Mouse (Mus musculus): Measurements from ENCODE around the gene Plekhj1. TPM values are rescaled to one million over a fixed set of nuclear protein-coding genes. Genes with fewer than 3 reads are reported as not detected.

Plekhj1 gene
- total RNA-seq, 2 experiments from 2014 or later = 32.6 to 32.9 TPM

DNA sequence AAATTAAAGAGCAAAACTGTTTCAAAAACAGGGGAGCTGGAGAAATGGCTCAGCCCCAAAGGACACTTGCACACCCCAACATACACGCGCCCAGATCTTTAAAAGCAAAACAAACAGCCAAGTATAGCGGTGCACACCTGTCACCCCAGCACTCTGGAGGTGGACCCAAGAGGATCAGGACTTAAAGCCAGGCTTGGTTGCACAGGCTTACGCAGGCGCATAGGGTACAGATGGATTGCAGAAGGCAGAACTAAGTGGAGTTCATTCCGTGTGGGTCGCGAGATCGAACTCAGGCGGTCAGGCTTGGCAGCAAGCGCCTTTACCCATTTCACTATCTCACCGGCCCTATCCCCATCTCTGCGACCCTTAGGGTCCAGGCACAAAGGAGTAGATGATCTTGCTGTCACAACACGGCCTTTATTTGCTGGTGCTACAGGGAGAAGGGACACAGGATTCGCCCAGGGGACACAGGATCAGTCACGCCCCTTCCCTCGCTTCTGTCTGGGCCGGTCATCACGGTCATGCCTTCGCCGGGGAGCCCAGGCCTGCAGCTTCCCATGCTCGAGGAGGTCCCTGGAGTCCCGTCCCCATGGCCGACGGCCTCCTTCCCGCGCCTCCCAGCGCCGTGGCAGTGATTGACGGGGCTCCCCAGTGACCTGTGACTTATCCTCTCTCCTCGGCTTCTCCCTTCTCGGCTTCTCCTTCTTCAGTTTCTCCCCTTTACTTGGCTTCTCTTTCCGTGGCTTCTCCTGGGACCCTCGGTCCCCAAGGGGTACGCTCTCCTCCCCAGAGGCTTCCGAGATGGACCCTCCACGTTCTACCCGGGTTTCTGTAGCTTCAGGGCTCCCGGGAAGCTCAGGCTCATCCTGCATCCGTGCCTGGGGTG is 9.9 kb upstream of the Plekhj1 start:
- no peak for DNase-seq
- intact Hi-C loops (cut with DNase I) = loop anchor here (5.0 kb wide), 3 partner anchors 61 to 189 kb away; no protein-coding TSS in a partner anchor

DNA sequence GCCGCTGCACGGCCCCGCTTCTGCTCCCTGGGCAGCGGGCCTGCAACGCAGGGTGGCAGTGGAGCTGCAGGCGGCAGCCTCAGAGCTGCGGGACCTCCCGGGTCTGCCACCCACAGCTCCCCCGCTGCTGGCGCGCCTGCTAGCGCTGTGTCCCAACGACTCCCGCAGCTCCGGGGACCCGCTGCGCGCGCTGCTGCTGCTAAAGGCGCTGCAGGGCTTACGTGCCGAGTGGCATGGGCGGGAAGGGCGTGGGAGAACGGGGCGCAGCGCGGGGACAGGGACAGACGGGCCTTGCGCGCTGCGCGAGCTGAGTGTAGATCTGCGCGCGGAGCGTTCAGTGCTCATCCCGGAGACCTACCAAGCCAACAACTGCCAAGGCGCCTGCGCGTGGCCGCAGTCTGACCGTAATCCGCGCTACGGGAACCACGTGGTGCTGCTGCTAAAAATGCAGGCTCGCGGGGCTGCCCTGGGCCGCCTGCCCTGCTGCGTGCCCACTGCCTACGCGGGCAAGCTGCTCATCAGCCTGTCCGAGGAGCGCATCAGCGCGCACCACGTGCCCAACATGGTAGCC is 8.7 kb upstream of the Plekhj1 start:
- peak; percentile 81 to 86 for DNase-seq
- intact Hi-C loops (cut with DNase I) = loop anchor here (5.0 kb wide), 3 partner anchors 60 to 190 kb away; no protein-coding TSS in a partner anchor

- no peak for DNase-seq
- intact Hi-C loops (cut with DNase I) = loop anchor here (5.0 kb wide), 3 partner anchors 59 to 191 kb away; no protein-coding TSS in a partner anchor
These were observed 8.1 kb upstream of the Plekhj1 start for GRCm38 (mm10) chr10:80806341-80807056.

DNA sequence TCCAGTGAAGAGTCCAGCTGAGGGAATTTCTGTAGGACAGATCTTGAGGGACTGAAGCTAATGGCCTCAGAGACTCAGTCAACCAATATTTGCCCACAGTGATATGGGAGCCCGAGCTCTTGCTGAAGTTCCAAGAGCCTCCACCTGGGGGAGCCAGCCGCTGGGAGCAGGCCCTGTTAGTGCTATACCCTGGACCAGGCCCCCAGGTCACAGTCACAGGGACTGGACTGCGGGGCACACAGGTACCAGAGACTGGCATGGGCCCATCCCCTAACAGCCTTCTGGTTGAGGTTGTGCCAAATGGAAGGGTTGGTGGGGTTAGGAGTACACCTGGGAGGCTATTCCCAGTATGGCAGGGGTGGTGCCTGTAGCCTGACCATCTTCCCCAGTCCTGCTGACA is 7.5 kb upstream of the Plekhj1 start:
- intact Hi-C loops (cut with DNase I) = loop anchor here (5.0 kb wide), 3 partner anchors 59 to 191 kb away; no protein-coding TSS in a partner anchor
- DNase-seq = peak; percentile 72 to 88

GRCm38 (mm10) chr10:80805322-80805721 is 6.9 kb upstream of the Plekhj1 start:
- intact Hi-C loops (cut with DNase I) = loop anchor here (5.0 kb wide), 3 partner anchors 58 to 192 kb away; no protein-coding TSS in a partner anchor

GRCm38 (mm10) chr10:80804916-80805315 is 6.5 kb upstream of the Plekhj1 start, which contains the start of gene Amh:
TSS of gene Amh (plus strand) at chr10:80805243.
- no peak for DNase-seq

More at GRCm38 (mm10) chr10:80805322-80805721, 6.9 kb upstream of the Plekhj1 start:
- DNase-seq = no peak

DNA sequence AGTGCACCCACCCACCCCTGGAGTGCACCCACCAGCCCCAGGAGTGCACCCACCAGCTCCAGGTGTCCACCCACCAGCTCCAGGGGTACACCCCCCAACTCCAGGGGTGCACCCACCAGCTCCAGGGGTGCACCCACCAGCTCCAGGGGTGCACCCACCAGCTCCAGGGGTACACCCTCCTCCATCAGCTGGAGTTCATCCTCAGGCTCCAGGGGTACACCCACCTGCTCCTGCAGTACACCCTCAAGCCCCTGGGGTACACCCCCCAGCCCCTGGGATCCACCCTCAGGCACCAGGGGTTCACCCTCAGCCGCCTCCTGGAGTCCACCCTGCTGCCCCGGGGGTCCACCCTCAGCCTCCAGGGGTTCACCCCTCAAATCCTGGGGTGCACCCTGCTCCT is 5.9 kb upstream of the Plekhj1 start:
- intact Hi-C loops (cut with DNase I) = no loop called here
- no peak for DNase-seq

More at GRCm38 (mm10) chr10:80804916-80805315, 6.5 kb upstream of the Plekhj1 start, which contains the start of gene Amh:
- intact Hi-C loops (cut with DNase I) = loop anchor here (5.0 kb wide), 3 partner anchors 58 to 192 kb away; no protein-coding TSS in a partner anchor

DNA sequence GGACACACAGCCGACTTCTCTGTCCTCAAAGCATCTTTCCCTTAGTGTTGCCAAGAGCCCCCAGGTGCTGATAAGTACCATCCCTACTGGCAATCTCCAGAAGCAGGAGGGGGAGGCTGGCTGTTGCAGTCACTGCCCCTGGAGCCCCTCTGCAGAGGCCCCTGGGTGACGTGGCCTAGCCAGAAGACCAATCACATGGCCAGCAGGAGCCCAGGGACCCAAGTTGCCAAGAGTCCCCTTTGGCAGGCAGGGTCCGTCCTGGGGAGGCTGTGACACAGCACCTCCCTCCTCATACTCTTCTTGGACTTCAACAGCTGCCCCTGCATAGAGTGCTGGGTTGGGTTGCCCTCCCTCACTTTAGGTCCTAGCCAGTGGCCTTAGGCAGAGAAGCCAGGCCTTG is 4.6 kb upstream of the Plekhj1 start:
- intact Hi-C loops (cut with DNase I) = no loop called here

DNA sequence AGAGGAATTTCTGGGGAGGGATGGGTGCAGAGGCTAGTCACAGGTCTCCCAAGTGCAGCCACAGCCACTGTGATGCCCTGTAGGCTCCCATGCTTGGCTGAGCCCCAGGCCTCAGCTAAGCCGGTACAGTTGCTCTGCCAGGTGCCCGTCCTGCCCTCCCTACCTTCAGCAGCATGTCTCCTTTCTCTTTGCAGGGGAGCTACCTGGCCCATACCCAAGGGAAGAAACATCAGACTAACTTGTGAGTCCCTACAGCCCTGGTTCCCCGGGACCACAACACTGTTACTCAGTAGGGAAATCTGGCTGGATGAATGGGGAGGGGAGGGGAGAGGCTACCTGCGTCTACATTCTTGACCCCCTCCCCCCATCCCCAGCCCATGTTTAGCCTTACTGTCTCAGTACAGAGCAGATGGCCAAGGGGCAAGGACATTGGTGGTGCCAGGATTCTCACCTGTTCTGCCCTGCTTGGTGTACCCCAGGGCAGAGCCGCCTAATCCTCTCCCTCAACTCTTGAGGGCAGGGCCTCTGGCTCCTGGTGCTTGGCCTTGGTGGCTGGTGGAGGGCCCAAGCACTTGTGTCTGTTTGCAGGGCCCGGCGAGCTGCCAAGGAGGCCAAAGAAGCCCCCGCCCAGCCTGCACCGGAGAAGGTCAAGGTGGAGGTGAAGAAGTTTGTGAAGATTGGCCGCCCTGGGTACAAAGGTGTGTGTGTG is 3.9 kb upstream of the Plekhj1 start:
- intact Hi-C loops (cut with DNase I) = no loop called here
- no peak for DNase-seq

More for the DNA sequence above, 4.6 kb upstream of the Plekhj1 start:
- no peak for DNase-seq

- intact Hi-C loops (cut with DNase I) = loop anchor here (5.0 kb wide), 1 partner anchor 378 kb away; the partner anchor contains the start of gene Eef2
- no peak for DNase-seq
These were observed 692 bp upstream of the Plekhj1 start for GRCm38 (mm10) chr10:80799070-80799566.

DNA sequence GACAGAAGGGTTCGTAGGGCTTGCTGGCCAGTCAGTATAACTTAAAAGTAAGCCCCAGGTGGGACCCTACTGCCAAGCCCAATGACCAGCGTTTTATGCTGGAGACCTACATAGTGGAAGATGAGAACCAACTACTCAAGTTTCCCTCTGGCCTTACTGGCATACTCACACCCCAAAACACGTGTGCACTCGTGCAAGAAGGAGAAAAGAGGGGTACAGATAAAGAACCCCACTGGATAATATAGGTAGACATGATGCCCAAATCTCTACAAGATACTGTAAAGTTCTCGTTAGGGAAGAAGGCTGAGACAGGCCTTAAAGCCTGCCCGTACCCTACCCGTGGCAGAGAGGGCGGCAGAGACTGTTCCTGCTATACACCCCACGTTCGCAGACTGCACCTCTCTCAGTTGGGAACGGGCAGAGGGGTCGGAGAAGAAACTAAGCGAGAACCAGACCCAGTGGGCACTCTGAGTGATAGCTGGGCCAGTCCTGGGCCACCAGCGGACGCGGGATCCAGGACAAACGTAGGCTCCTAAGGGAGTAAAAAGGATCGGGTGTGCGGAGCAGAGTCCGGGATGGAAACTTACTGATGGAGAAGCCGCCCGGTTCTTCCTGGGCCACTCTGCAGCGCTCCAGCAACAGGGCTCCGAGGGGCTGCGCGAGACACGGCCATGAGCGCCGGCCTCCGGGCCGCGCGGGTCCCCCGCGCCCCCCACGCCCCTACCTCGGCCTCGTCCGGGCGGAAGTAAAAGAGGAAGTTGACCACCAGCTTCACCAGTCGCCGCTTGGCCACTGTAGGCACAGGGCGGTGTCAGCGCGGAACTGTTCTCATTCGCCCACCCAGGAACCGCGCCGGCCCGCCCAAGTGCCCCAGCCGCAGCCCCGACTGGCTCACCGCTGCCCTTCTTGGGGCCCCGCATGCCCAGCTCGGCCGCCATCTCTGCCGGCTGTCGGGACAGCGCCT is 958 bp downstream of the Plekhj1 start:
- intact Hi-C loops (cut with DNase I) = loop anchor here (5.0 kb wide), 1 partner anchor 380 kb away; the partner anchor contains the start of gene Eef2
- DNase-seq = no peak

DNA sequence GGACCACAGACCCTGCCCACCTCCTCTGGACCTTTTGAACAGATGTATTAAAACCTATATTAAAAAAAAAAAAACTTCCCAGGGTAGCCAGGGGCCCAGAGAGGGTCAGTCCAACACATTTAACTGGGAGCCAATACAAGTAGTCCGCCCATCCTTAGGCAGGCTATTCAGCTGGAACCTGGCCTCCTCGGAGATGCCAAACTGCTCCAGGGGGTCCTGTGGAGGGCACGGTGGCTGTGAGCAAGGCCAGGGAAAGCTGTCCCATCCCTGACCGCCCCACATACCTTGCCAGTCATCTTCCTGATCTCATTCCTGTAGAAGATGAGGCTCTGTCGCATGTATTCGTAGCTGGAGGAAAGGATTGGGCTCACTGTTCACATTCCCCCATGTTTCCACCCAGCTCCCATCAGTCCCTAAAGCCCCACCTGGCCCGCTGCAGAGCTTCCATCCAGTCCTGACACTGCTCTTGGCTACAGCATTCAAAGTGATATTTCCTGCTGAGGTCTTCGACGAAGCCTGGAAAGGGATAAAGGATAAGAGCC is 2.0 kb downstream of the Plekhj1 start:
- intact Hi-C loops (cut with DNase I) = loop anchor here (5.0 kb wide), 1 partner anchor 381 kb away; the partner anchor contains the start of gene Eef2
- DNase-seq = no peak

DNA sequence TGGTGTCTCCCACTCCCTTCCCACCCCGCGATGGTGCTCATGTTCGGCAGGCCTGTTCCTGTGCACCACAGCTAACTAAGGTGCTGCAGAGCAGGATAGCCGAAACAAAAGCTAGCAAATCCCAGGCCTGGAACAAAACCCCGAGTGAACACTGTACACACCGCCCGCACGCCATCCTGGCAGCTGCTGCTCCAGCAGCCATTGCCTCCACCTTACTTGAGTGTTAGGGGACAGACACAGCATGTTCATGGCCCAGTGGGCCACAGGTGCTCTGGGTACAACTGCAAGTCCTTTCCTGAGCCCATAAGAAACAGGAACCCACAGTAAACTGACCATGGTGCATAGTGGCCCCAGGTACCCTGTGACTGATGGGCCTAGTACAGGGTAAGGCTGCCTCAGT is 3.7 kb downstream of the Plekhj1 start:
- no peak for DNase-seq
- intact Hi-C loops (cut with DNase I) = loop anchor here (5.0 kb wide), 1 partner anchor 383 kb away; the partner anchor contains the start of gene Eef2

DNA sequence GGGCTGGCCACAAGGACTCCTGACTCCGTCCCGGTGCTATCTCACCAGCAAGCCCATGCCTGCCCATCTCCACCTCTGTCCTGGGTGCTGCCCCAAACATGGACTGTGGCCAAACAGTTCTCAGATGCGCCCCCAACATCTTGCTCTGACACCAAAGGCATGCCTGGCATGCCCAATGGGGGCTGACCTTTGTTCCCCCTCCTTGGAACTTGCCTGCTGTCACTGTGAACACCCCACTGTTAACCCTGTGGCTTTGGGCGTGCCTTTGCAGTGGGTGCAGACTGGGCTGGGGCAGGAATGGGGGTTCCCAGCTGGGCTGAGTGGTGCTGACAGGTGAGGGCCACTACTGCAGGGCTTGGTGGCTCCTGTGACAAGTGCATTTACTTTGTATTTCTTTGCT is 4.6 kb downstream of the Plekhj1 start:
- no peak for DNase-seq
- intact Hi-C loops (cut with DNase I) = no loop called here

DNA sequence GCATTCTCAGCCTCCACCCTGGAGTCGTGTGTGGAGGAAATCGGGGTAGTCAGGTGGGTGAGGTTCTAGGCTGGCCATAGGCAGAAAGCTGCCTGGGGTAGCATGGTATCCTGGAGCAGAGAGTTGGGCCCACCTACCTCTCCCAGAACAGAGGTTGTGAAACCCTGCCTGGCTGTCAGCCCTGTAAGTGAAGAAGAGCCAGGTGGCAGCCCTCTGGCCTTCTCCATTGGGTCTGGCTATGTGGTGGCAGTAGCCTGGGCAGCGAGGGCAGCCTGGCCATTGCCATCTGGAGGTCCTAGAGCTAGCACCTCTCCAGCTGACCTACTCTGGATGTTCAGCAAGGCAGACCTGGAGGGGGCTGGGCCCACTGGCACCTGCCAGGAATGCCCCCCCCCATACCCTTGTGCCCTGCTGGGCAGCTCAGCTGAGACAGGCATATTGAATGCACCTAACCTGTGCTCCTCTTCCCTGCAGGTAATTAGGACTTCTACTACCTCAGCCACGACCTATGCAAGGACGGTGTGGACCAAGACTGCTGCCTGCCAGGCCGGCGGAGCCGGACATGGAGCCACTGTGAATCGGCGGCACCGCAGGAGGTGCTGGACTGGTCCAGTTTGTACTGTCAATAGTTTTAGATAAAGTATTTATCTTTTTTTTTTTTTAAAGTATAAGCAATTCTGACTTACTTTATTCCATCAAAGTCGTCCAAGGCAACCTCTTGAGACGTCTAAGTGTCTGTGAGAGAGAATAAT is 5.2 kb downstream of the Plekhj1 start:
- intact Hi-C loops (cut with DNase I) = no loop called here
- DNase-seq = no peak

GRCm38 (mm10) chr10:80792175-80793032 is 6.0 kb downstream of the Plekhj1 start:
- intact Hi-C loops (cut with DNase I) = no loop called here
- no peak for DNase-seq

Data from heart, postnatal 10 days (tissue).